Mouse (Mus musculus): ENCODE measurements around the gene A930033H14Rik.

A930033H14Rik gene

GRCm38 (mm10) chr10:69192266-69192665 lies 20.6 kb downstream of the A930033H14Rik start:
- no peak for DNase-seq (ENCODE audit: low spot score)

DNA sequence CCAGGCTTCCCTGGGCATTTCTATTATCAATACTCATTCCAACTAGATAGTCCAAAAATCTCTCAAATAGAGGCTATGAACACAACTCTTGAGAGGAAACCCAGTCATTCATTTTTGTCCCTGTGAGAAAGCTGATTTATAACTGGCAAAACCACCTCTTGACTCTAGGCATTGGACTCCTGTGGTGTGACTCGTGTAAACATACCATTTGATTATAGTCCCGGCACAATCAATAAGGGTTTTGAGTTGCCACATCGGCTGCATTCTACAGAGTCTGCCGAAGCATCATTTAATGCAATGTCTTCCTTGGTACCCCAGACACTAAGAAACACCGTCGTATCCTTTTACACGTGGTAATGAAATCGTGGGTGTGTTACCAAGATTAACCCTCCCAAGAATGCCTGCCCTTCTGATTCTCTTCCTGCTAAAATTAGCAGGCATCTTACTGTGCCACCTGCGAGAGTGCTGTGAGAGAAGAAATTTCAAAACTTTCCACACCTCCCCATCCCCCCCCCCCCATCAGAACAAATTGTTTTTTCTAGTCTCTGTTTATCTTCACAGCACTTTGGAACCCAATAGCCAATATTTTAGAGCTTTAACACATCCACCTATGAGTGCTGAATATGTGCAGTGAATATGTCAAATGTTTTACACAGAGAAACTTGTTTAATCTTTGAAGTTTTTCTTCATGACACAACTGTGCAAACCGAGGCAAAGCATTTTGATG lies 22.3 kb downstream of the A930033H14Rik start:
- DNase-seq (ENCODE audit: low spot score) = no peak

- DNase-seq (ENCODE audit: low spot score) = no peak
Observed at GRCm38 (mm10) chr10:69187773-69188443, 25.0 kb downstream of the A930033H14Rik start.

DNA sequence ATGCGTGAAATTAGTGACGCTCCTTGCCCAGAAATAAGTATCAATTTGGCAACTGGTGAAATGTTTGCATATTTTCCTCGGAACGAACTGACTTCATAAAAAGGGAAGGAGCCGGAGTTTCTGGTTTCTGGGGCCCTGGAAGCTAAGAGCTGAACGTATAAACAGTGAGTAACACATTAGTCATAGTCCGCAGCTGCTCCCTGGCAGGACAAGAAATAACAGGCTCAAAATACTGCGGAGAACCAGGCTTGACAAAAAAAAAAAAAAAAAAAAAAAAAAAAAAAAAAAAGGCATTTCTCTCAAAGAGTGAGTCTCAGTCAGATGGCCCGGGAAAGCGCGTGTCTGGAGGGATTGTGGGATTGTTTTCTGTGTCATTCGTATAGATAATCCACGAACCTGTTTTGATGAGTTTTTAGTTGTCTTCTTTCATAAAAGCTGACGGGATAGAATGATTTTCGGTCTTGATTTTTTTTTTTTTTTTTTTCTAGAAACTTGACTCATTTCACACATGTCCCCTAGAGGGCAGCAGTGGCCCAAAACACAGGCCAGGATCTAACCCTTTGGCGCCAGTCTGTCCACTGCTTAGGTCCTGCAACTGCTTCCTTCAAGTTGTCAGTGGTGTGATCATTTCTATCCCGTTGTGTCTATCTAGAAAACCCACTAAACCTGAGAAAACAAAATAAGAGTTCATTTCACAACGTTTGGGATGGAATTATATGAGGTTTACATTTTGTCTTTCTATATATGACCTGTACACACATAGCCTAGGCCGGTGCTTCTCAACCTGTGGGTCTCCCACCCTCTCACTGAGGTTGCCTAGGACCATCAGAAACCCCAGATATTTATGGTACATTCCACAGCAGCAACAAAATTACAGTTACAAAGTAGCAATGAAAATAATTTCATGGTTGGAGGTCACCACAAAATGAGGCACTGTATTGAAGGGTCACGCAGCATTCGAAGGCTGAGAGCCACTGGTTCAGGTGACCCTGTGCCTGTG lies 26.7 kb downstream of the A930033H14Rik start:
- peak; percentile 60 for DNase-seq (ENCODE audit: low spot score)

GRCm38 (mm10) chr10:69185431-69185830 lies 27.5 kb downstream of the A930033H14Rik start:
- peak; percentile 32 for DNase-seq (ENCODE audit: low spot score)

- DNase-seq (ENCODE audit: low spot score) = no peak
Observed at GRCm38 (mm10) chr10:69184903-69185302, 28.0 kb downstream of the A930033H14Rik start.

DNA sequence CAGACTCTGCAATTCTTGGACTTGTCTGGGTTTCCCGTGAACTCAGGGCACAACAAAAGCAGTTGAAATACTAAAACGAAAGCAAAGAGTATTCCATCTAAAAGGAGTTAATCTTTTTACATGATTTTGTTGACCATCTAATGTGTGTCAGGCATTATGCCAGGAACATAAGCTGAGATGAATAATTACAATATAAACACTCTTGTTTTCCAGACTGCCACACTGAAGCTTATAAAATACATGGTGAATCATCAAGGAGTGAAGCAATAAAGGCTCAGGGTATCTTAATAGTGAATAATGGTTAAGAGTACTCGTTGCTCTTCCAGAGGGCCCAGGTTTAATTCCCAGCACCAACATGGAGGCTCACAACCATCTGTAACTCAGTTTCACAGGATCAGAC lies 31.9 kb downstream of the A930033H14Rik start:
- no peak for DNase-seq (ENCODE audit: low spot score)

- no peak for DNase-seq (ENCODE audit: low spot score)
Observed at GRCm38 (mm10) chr10:69179341-69179740, 33.6 kb downstream of the A930033H14Rik start.

- no peak for DNase-seq (ENCODE audit: low spot score)
Observed at GRCm38 (mm10) chr10:69176116-69176515, 36.8 kb downstream of the A930033H14Rik start.

DNA sequence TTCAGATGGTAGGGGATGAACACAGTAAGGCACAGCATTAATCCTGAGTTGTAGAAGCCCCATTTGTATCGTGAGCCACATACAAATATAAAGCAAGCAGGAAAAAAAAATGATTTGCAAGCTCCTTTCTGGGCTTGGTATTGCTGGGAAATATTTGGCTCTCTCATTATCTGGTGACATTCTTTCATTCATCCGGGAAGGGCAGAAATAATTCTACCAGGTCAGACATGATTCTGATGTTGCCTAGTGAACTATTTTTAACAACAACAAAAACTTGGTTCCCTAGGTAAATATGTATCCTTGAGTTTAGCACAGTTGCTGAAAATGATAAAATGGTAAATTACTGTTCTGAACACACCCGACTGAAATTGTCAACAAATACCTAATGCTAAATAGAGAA lies 40.5 kb downstream of the A930033H14Rik start:
- no peak for DNase-seq (ENCODE audit: low spot score)

DNA sequence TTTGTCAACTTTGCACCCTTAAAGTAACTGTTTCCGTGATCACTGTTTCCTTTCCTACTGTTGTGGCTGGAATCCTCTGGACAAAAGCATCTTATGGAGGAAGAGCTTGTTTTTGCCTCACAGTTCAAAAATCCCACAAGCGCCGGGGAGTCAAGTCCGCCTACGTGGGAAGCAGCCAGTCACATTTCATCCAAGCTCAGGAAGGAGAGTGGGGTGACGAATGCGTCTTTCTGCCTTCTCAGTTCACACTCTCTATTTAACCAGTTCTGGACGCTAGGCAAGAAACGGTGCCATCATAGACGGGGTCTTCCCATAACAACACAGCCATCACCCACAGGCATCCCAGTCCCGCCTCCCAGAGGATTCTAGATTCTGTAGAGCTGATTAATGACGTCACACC lies 46.4 kb downstream of the A930033H14Rik start:
- DNase-seq (ENCODE audit: low spot score) = no peak

- DNase-seq (ENCODE audit: low spot score) = no peak
Observed at GRCm38 (mm10) chr10:69165847-69166246, 47.1 kb downstream of the A930033H14Rik start.

DNA sequence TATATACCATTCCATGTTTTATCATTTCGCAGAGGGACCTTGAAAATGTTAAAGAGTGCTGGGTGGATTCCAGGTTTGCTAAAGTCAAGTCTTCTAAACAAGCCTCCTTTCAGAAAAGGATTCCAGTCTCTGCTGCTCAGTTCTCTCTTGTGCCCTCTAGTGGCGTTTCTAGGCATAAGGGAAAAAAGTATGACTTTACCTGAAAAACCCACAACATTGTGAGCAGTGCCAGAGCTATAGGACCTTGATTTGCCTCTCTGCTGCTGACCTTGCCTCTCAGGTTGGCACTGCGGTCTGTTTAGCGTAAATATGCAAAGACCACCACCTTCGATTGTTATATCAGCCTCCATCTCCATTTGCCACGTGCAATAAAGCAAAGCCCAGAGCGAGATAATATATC lies 47.8 kb downstream of the A930033H14Rik start:
- peak; percentile 25 for DNase-seq (ENCODE audit: low spot score)

DNA sequence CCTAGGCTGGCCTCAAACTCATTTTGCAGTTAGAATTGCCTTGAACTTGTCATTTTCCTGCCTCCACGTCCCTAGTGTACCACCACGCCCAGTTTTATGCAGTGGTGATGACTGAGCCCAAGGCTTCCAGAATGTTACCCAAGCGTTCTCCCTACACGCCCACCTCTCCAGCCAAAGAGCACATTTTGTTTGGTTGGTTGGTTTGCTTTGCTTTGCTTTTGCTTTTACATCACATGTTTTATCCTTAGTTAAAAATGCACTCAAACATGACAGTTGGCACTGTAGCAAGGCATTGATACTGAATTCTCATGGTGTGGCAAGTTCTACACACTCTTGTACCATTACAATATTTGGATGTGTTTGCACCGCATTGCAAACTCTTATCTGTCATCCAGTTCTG lies 49.7 kb downstream of the A930033H14Rik start:
- no peak for DNase-seq (ENCODE audit: low spot score)

GRCm38 (mm10) chr10:69162577-69162976 lies 50.3 kb downstream of the A930033H14Rik start:
- no peak for DNase-seq (ENCODE audit: low spot score)

DNA sequence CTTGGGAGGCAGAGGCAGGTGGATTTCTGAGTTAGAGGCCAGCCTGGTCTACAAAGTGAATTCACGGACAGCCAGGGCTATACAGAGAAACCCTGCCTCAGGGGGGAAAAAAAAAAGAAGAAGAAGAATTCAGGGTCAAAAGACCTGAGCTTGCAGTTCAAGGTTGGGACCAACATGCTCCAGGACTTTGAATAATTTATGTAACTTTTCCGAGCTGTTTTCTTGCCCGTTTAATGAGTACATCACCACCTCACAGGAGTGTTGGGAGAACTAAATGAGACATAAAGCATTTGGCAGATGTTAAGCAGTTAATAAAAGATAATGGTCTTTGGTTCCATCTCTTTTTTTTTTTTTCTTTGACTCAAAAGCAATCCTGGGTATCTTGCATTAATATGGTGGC lies 51.4 kb downstream of the A930033H14Rik start:
- no peak for DNase-seq (ENCODE audit: low spot score)

DNA sequence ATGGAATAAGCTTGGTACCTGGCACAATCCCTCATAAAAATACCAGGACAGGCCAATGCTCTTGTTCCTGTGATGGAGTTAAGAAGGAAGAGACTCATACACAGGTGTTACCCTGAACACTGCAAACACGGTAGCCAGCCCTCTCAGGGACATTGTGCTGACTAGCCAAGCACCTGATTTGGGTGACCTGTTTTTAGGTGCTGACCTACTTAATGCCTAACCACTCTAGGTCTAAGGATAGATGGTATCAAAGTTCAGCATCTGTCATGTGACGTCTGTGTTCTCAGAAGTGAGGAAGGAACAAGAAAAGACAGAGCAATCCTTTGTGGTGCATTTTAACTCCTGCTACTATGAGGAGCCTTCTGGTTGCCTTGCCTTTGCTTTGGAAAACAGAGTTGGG lies 52.0 kb downstream of the A930033H14Rik start:
- DNase-seq (ENCODE audit: low spot score) = no peak

All from urinary bladder, postnatal 25 days (tissue).